Mouse (Mus musculus): ENCODE measurements around the gene Xrcc2. TPM values are rescaled to one million over a fixed set of nuclear protein-coding genes. Genes with fewer than 3 reads are reported as not detected.
A peak's percentile ranks its signal among the peaks of the same experiment; 100 is the strongest.

Gene Xrcc2
- polyA plus RNA-seq, 1 experiment from 2014 or later: 10.2 TPM

DNA sequence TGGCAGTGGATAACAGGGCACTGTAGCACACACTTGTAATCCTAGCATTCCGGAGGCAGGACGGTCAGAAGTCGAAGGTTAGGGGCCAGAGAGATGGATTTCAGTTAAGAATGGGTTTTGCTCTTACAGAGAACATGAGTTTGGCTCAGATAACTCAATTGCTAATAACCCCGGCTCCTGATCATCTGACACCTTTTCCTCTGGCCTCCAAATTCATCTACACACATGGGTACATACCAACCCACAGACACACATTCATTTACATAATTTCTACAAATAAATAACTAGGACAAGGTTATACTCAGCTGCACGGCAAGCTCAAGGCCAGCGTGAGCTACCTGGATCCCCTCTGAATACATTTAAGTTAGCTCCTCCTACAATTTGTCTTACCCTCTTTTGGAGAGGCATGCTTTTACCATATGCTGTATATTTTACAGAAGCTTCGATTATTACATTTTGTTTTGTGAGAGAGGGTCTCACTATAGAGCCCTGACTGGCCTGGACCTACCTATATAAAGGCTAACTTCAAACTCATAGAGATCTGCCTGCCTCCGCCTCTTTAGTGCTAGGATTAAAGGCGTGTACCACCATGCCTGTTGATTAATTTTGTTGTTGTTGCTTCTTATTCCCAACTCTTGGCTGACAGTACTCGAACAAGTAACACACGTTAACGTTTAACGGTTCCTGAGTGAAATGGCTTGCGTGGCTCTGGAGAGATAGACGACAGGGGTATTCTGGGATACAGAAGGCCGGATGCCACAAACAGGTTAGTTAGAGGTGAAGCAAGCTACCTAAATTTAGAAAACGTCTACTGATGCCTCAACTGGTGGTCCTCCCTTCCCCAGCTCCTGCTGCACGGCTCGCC lies 691 bp downstream of the Xrcc2 start:
- peak; percentile 4 for DNase-seq
- peaks cover 5% of the 10 kb centered on the region; the same call in 1 of the 2 replicates for H3K36me3 ChIP-seq (ENCODE audit: insufficient read depth)
- H3K27ac ChIP-seq (ENCODE audit: low read depth): peak overlapping the region; percentile 84
- H3K4me1 ChIP-seq (ENCODE audit: insufficient read depth): no peaks in the 10 kb centered on the region; the same call in 1 of the 2 replicates
- H3K9me3 ChIP-seq (ENCODE audit: low read depth, low read length): no peaks in the 10 kb centered on the region; the same call in 1 of the 2 replicates
- WGBS: 14% methylated on average over 19 of the region's 19 CpGs
- no peaks in the 10 kb centered on the region for H3K27me3 ChIP-seq (ENCODE audit: insufficient read depth, low read length)
- peak; percentile 37; the same call in 1 of the 2 replicates for ATAC-seq (ENCODE audit: insufficient read depth)
- TF ChIP-seq CTCF (IDR thresholded peaks at IDR 0.05; ENCODE audit: low read depth): no peak
- peak overlapping the region; percentile 73 for H3K4me3 ChIP-seq (ENCODE audit: low read depth, low read length)
- peak overlapping the region; percentile 79 for H3K9ac ChIP-seq
- peak overlapping the region; percentile 81 for H3K4me2 ChIP-seq

DNA sequence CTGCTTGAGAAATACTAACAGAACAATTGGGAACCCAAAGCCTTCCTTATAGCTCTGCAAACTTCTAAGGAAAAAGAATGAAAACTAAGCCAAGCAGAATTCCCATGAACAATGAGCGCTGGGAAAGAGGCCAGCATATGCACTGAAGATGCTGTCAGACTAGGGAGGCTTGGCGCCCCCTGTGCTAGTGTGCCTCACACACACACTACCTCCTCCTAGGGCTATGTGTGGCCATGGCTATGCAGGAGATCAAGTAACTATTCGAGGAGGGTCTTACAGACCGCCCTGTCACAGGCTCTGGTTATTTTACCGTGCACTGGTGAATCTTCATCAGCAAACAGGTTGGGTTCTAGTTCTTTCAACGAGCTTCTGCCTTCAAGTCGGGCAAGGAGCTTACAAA lies 7.7 kb downstream of the Xrcc2 start:
- 87% methylated on average over 7 of the region's 7 CpGs for WGBS
- Histone ChIP-seq H3K9me3 (ENCODE audit: low read depth, low read length) (no peaks in the 10 kb centered on the region; the same call in 1 of the 2 replicates), H3K9ac (no peak overlapping the region), H3K4me2 (no peak overlapping the region), H3K27ac (ENCODE audit: low read depth) (no peak overlapping the region), H3K27me3 (ENCODE audit: insufficient read depth, low read length) (no peaks in the 10 kb centered on the region), H3K4me1 (ENCODE audit: insufficient read depth) (no peaks in the 10 kb centered on the region), H3K36me3 (ENCODE audit: insufficient read depth) (peaks cover 22% of the 10 kb centered on the region; the same call in 1 of the 2 replicates), H3K4me3 (ENCODE audit: low read depth, low read length) (no peak overlapping the region)
- TF ChIP-seq CTCF (IDR thresholded peaks at IDR 0.05; ENCODE audit: low read depth): no peak
- ATAC-seq (ENCODE audit: insufficient read depth) (no peak), DNase-seq (peak; percentile 6)

DNA sequence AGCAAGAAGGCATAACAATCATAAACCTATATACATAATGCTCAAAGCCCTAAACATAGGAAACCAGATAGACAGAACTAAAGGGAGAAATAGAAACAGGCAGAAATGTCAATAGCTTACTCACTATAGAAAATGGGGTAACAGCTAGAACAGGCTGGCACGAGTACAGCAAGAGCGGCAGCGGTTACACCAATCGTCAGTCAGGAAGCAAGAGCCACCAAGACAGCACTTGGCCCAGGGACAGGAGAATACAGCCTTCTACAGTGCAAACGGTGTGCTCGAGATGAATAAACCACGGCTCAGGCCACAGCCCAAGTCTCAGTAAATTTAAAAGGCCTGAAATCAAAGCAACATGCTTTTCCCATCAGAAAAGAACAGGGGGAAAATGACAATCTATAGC lies 9.4 kb downstream of the Xrcc2 start:
- Histone ChIP-seq H3K4me3 (ENCODE audit: low read depth, low read length) (no peak overlapping the region), H3K4me2 (no peak overlapping the region), H3K9me3 (ENCODE audit: low read depth, low read length) (no peaks in the 10 kb centered on the region; the same call in 1 of the 2 replicates), H3K36me3 (ENCODE audit: insufficient read depth) (peaks cover 32% of the 10 kb centered on the region), H3K9ac (no peak overlapping the region), H3K4me1 (ENCODE audit: insufficient read depth) (no peaks in the 10 kb centered on the region), H3K27me3 (ENCODE audit: insufficient read depth, low read length) (no peaks in the 10 kb centered on the region), H3K27ac (ENCODE audit: low read depth) (no peak overlapping the region)
- WGBS: 81% methylated on average over 7 of the region's 7 CpGs
- DNase-seq (no peak), ATAC-seq (ENCODE audit: insufficient read depth) (no peak)
- TF ChIP-seq CTCF (IDR thresholded peaks at IDR 0.05; ENCODE audit: low read depth): no peak

DNA sequence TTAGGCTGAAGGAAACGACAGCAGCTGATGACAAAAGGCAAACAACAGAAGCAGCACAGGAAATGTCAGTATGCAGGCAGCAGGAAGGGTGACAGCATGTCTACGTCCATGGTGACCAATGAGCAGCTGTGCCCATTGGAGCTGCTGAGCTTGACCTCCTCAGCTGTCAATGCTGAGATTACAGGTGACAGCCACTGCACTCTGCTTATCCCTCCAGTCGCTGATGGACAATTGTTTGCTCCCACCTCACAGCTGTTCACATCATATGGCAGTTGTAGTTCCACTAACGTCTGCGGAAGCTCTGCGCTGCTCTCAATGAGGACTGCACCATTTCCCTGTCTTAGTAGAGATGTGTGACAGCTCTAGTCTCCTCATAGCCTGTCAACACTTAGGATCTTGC lies 9.8 kb downstream of the Xrcc2 start:
- Histone ChIP-seq H3K4me1 (ENCODE audit: insufficient read depth) (no peaks in the 10 kb centered on the region), H3K27me3 (ENCODE audit: insufficient read depth, low read length) (no peaks in the 10 kb centered on the region), H3K4me2 (no peak overlapping the region), H3K4me3 (ENCODE audit: low read depth, low read length) (no peak overlapping the region), H3K9ac (no peak overlapping the region), H3K36me3 (ENCODE audit: insufficient read depth) (peaks cover 36% of the 10 kb centered on the region), H3K27ac (ENCODE audit: low read depth) (no peak overlapping the region), H3K9me3 (ENCODE audit: low read depth, low read length) (no peaks in the 10 kb centered on the region; the same call in 1 of the 2 replicates)
- TF ChIP-seq CTCF (IDR thresholded peaks at IDR 0.05; ENCODE audit: low read depth): no peak
- WGBS: 65% methylated on average over 6 of the region's 6 CpGs
- ATAC-seq (ENCODE audit: insufficient read depth) (no peak), DNase-seq (no peak)

GRCm38 (mm10) chr5:25671696-25672520 lies 33.7 kb downstream of the Xrcc2 start:
- Histone ChIP-seq H3K9me3 (ENCODE audit: low read depth, low read length) (no peaks in the 10 kb centered on the region), H3K4me2 (no peak overlapping the region), H3K4me1 (ENCODE audit: insufficient read depth) (no peaks in the 10 kb centered on the region), H3K4me3 (ENCODE audit: low read depth, low read length) (no peak overlapping the region), H3K9ac (no peak overlapping the region), H3K27ac (ENCODE audit: low read depth) (no peak overlapping the region), H3K36me3 (ENCODE audit: insufficient read depth) (no peaks in the 10 kb centered on the region), H3K27me3 (ENCODE audit: insufficient read depth, low read length) (no peaks in the 10 kb centered on the region)
- ATAC-seq (ENCODE audit: insufficient read depth): no peak
- TF ChIP-seq CTCF (IDR thresholded peaks at IDR 0.05; ENCODE audit: low read depth): no peak
- 89% methylated on average over 31 of the region's 31 CpGs for WGBS
- no peak for DNase-seq

DNA sequence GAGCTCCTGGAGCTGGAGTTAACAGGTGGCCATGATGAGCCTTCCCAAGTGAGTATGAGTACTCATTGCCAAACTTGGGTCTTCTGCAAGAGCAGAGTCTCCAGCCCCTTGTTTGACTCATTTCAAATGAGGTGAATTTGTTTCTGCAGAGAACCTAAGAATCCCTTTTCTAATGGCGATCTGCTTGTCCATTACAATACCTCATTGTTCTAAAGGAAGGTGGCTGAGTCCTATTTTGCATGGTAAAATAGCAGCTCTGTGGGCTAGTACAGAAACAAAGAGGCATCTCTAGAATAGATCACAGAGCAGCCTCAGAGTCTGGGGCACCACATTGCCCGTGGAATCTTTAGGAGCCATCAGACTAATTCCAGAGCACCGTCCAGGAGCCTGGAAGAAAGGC lies 34.6 kb downstream of the Xrcc2 start:
- Histone ChIP-seq H3K4me2 (no peak overlapping the region), H3K9ac (no peak overlapping the region), H3K9me3 (ENCODE audit: low read depth, low read length) (no peaks in the 10 kb centered on the region), H3K4me3 (ENCODE audit: low read depth, low read length) (no peak overlapping the region), H3K27me3 (ENCODE audit: insufficient read depth, low read length) (no peaks in the 10 kb centered on the region), H3K27ac (ENCODE audit: low read depth) (no peak overlapping the region), H3K4me1 (ENCODE audit: insufficient read depth) (no peaks in the 10 kb centered on the region), H3K36me3 (ENCODE audit: insufficient read depth) (no peaks in the 10 kb centered on the region)
- 71% methylated on average over 3 of the region's 3 CpGs for WGBS
- TF ChIP-seq CTCF (IDR thresholded peaks at IDR 0.05; ENCODE audit: low read depth): no peak
- no peak for DNase-seq
- no peak for ATAC-seq (ENCODE audit: insufficient read depth)

DNA sequence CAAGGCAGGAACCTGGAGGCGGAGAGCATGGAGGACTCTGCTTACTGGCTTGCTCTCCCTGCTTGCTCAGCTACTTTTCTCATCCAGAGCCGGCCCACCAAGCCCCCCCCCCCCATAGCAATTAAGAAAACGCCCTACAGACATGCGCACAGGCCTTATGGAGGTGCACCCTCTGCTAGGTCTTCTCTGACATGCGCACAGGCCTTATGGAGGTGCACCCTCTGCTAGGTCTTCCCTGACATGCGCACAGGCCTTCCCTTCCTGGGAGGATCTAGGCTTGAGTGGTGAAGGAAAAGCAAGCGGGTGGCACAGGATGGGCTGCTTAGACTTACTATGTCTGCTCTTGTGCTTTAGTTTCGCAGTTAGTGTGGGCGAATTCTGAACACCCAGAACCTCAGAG lies 37.3 kb downstream of the Xrcc2 start:
- Histone ChIP-seq H3K36me3 (ENCODE audit: insufficient read depth) (no peaks in the 10 kb centered on the region), H3K27me3 (ENCODE audit: insufficient read depth, low read length) (no peaks in the 10 kb centered on the region), H3K4me1 (ENCODE audit: insufficient read depth) (no peaks in the 10 kb centered on the region), H3K27ac (ENCODE audit: low read depth) (no peak overlapping the region), H3K4me3 (ENCODE audit: low read depth, low read length) (no peak overlapping the region), H3K9me3 (ENCODE audit: low read depth, low read length) (no peaks in the 10 kb centered on the region), H3K9ac (no peak overlapping the region), H3K4me2 (no peak overlapping the region)
- whole genome bisulfite sequencing: 86% methylated on average over 9 of the region's 9 CpGs
- DNase-seq: no peak
- TF ChIP-seq CTCF (IDR thresholded peaks at IDR 0.05; ENCODE audit: low read depth): no peak
- ATAC-seq (ENCODE audit: insufficient read depth): no peak
